16 mouse cellular contexts compared by ENCODE assay signal in the genomic region with DNA sequence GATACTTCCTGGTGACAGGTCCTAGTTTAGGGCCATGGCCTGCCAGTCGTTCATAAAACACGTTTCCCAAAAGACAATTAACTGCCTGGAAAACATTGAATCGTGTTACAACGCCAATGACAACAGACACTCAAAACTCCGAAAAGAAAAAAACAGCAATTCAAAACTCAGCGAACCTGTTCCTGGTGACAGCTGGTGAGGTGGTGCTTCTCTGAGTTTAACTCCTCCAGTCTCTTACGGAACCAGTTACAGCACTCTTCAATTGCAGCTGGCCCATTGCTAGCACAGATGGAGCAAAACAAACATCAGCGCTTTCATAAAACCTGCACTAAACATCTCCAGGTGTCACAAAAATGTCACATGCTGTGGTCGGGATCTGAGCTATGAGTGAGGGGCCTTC.
"Had no signal": no experiment of that assay in that cellular context is flagged by ENCODE, and none has a peak within 500 bp of the region (broad histone marks: within the 10 kb centered on the region; RNA-seq: fewer than 3 reads in every experiment).

No protein-coding gene starts in this region.

- H3K9me3 ChIP-seq: liver, embryonic 12.5 days; lung, embryonic 15.5 days; megakaryocyte, embryonic 14.5 days; midbrain, embryonic 12.5 days; stomach, embryonic 15.5 days had no signal

- DNase-seq: kidney, adult 8-10 months; kidney, postnatal 25 days; layer of hippocampus, adult 9-11 months; layer of hippocampus, postnatal 36 days; lung, postnatal 14 days; right cerebral cortex, postnatal 14 days; thymus, adult 2 months; thymus, postnatal 25 days had no signal

- H3K27me3 ChIP-seq: liver, embryonic 12.5 days; lung, embryonic 15.5 days; megakaryocyte, embryonic 14.5 days; midbrain, embryonic 12.5 days; stomach, embryonic 15.5 days had no signal

- H3K4me2 ChIP-seq: liver, embryonic 12.5 days; lung, embryonic 15.5 days; midbrain, embryonic 12.5 days; stomach, embryonic 15.5 days had no signal

- H3K27ac ChIP-seq: liver, embryonic 12.5 days; lung, embryonic 15.5 days; macrophage; midbrain, embryonic 12.5 days; stomach, embryonic 15.5 days had no signal

- H3K9ac ChIP-seq: liver, embryonic 12.5 days; lung, embryonic 15.5 days; midbrain, embryonic 12.5 days; stomach, embryonic 15.5 days had no signal

- H3K4me1 ChIP-seq: lung, embryonic 15.5 days; megakaryocyte, embryonic 14.5 days; midbrain, embryonic 12.5 days; stomach, embryonic 15.5 days had no signal

- ATAC-seq: inflammation-experienced regulatory T-cells, adult 6 months; liver, embryonic 12.5 days; midbrain, embryonic 16.5 days had no signal

- H3K4me3 ChIP-seq: liver, embryonic 12.5 days; lung, embryonic 15.5 days; megakaryocyte, embryonic 14.5 days; midbrain, embryonic 12.5 days; stomach, embryonic 15.5 days had no signal
